8 mouse cellular contexts compared by ENCODE assay signal in genomic region chr15:81522036-81522751, GRCm38 (mm10). TPM values are rescaled to one million over a fixed set of nuclear protein-coding genes. Genes with fewer than 3 reads are reported as not detected.
DNase-seq lines count a peak whose midpoint lies in the region; ATAC-seq lines count a peak whose summit lies in the region.

No protein-coding gene starts in this region.

- peaks cover 14% of the 10 kb centered on the region; the same call in 1 of the 2 replicates for H3K27me3 ChIP-seq in forebrain, embryonic 12.5 days

- H3K4me1 ChIP-seq in forebrain, embryonic 12.5 days = peaks cover 7% of the 10 kb centered on the region

- peak overlapping the region; percentile 81 for H3K27ac ChIP-seq in forebrain, embryonic 12.5 days

- H3K4me2 ChIP-seq in forebrain, embryonic 12.5 days = peak overlapping the region; percentile 92

- DNase-seq in MEL-GATA-1-ER (ENCODE audit: extremely low read depth, low read depth) = peak; percentile 82
- peak; percentile 70 for DNase-seq in c-Kit-positive CD71-positive TER-119-positive erythroid progenitor cells, embryonic 14.5 days (ENCODE audit: low spot score)
- DNase-seq in heart, postnatal 4 days = peak; percentile 59
- DNase-seq in layer of hippocampus, postnatal 14 days (ENCODE audit: low spot score in 2 of 2) = peak; percentile 16 to 17
- DNase-seq in right cerebral cortex, postnatal 14 days = peak; percentile 24
- DNase-seq in urinary bladder, postnatal 4 days (ENCODE audit: low spot score in 2 of 2) = peak; percentile 49 to 61

- WGBS in forebrain, embryonic 12.5 days = under 1% methylated on average over 38 of the region's 38 CpGs

- peak; percentile 14; the same call in 1 of the 2 replicates for ATAC-seq in forebrain, embryonic 12.5 days (ENCODE audit: low FRiP score)
- peak; percentile 75 for ATAC-seq in megakaryocyte, adult 5-6 weeks (ENCODE audit: poor library complexity, severe bottlenecking)

- peak overlapping the region; percentile 63 for H3K9ac ChIP-seq in forebrain, embryonic 12.5 days

- no peaks in the 10 kb centered on the region for H3K9me3 ChIP-seq in forebrain, embryonic 12.5 days

- peak overlapping the region; percentile 60 for H3K4me3 ChIP-seq in forebrain, embryonic 12.5 days (replicated peaks)

- no peaks in the 10 kb centered on the region for H3K36me3 ChIP-seq in forebrain, embryonic 12.5 days (replicated peaks)

RNA-seq across cellular contexts. Expression of gene Rbx1, which starts 56.1 kb away (rescaled TPM):
- polyA plus RNA-seq in forebrain, embryonic 12.5 days (2016; fragmentation: Nextera tagmentation; extraction: Ambion mirVana) = 559 and 579 TPM in 2 replicates
- total RNA-seq in heart, postnatal 4 days (2021) = 100 to 1,000 TPM; 166 to 176 TPM
- total RNA-seq in layer of hippocampus, postnatal 14 days (2021) = 100 to 1,000 TPM; 135 to 148 TPM
- 176 and 189 TPM in 2 replicates for total RNA-seq in megakaryocyte, adult 5-6 weeks (2015)
- total RNA-seq in megakaryocyte, adult 5-6 weeks (2017) = 150 and 189 TPM in 2 replicates

Comparison
In these comparisons a context has a peak if more than half of its experiments do, and no peak if none do; other contexts are left out.
1. Peak in every context shown above with its lines: DNase-seq, ATAC-seq, H3K4me3 ChIP-seq and H3K27ac ChIP-seq.
2. DNase-seq: peak in every context shown above with its lines; median percentile 82 in MEL-GATA-1-ER; 70 in c-Kit-positive CD71-positive TER-119-positive erythroid progenitor cells, embryonic 14.5 days; 59 in heart, postnatal 4 days; 55 in urinary bladder, postnatal 4 days; 24 in right cerebral cortex, postnatal 14 days; 16 in layer of hippocampus, postnatal 14 days.